Comparison of ENCODE assay signal across 11 mouse cellular contexts in genomic region chr4:103123086-103123485, GRCm38 (mm10). TPM values are rescaled to one million over a fixed set of nuclear protein-coding genes. Genes with fewer than 3 reads are reported as not detected.
DNase-seq lines count a peak whose midpoint lies in the region; ATAC-seq and TF ChIP-seq lines count a peak whose summit lies in the region.
"Had no signal": no experiment of that assay in that cellular context is flagged by ENCODE, and none has a peak within 500 bp of the region (broad histone marks: within the 10 kb centered on the region; RNA-seq: fewer than 3 reads in every experiment).

No protein-coding gene starts in this region.

- H3K36me3 ChIP-seq in kidney, embryonic 15.5 days, result no peaks in the 10 kb centered on the region
- peaks cover 58% of the 10 kb centered on the region for H3K36me3 ChIP-seq in erythroblast, embryonic 14.5 days (ENCODE audit: control insufficient read depth)
- no peaks in the 10 kb centered on the region for H3K36me3 ChIP-seq in liver, postnatal 0 days (replicated peaks; ENCODE audit: insufficient read depth, low read length)

- H3K9me3 ChIP-seq in kidney, embryonic 15.5 days (replicated peaks), result no peaks in the 10 kb centered on the region
- no peaks in the 10 kb centered on the region for H3K9me3 ChIP-seq in erythroblast, embryonic 14.5 days (ENCODE audit: control insufficient read depth, low read length)
- no peaks in the 10 kb centered on the region for H3K9me3 ChIP-seq in liver, postnatal 0 days (ENCODE audit: low read length)

- no peaks in the 10 kb centered on the region for H3K27me3 ChIP-seq in kidney, embryonic 15.5 days
- no peaks in the 10 kb centered on the region for H3K27me3 ChIP-seq in erythroblast, embryonic 14.5 days (ENCODE audit: control insufficient read depth)
- no peaks in the 10 kb centered on the region for H3K27me3 ChIP-seq in liver, postnatal 0 days (ENCODE audit: insufficient read depth, low read length)

- peaks cover 20% of the 10 kb centered on the region for H3K4me1 ChIP-seq in kidney, embryonic 15.5 days
- H3K4me1 ChIP-seq in erythroblast, embryonic 14.5 days (ENCODE audit: control insufficient read depth), result peaks cover 49% of the 10 kb centered on the region
- peaks cover 18% of the 10 kb centered on the region for H3K4me1 ChIP-seq in liver, postnatal 0 days (ENCODE audit: insufficient read depth)

- H3K9ac ChIP-seq in kidney, embryonic 15.5 days, result no peak overlapping the region
- 0 out of 2 replicates have a peak overlapping the region, but pooled peaks have one; percentile 13 for H3K9ac ChIP-seq in liver, postnatal 0 days (replicated peaks)

- no peak for TF ChIP-seq CTCF in liver, postnatal 0 days (IDR thresholded peaks at IDR 0.05; ENCODE audit: low read depth)

- no peak overlapping the region for H3K4me3 ChIP-seq in kidney, embryonic 15.5 days (replicated peaks)
- peak overlapping the region; percentile 40 for H3K4me3 ChIP-seq in erythroblast, embryonic 14.5 days (replicated peaks)
- H3K4me3 ChIP-seq in liver, postnatal 0 days (ENCODE audit: low read depth, low read length), result peak overlapping the region; percentile 17

- H3K27ac ChIP-seq in kidney, embryonic 15.5 days, result no peak overlapping the region
- peak overlapping the region; percentile 41 for H3K27ac ChIP-seq in liver, postnatal 0 days (ENCODE audit: low read depth)

- 30% methylated on average over 2 of the region's 2 CpGs for WGBS in kidney, embryonic 15.5 days
- WGBS in liver, postnatal 0 days (ENCODE audit: insufficient replicate concordance), result 36% methylated on average over 2 of the region's 2 CpGs

- TF ChIP-seq EP300 in liver, postnatal 0 days (IDR thresholded peaks at IDR 0.05; ENCODE audit: low read depth), result no peak

- DNase-seq in kidney, postnatal 14 days, result no peak
- DNase-seq in liver, postnatal 0 days, result no peak
- DNase-seq in left cerebral cortex, adult 18-20 months (ENCODE audit: low spot score in 2 of 2), result no peak
- no peak for DNase-seq in frontal cortex, postnatal 36 days (ENCODE audit: low spot score in 2 of 2)
- DNase-seq in urinary bladder, postnatal 10 days (ENCODE audit: low spot score), result no peak
- DNase-seq: adrenal gland, postnatal 10 days; cerebellum, adult 9-10 months; right cerebral cortex, postnatal 4 days had no signal

- H3K4me2 ChIP-seq in kidney, embryonic 15.5 days, result peak overlapping the region; percentile 7; the same call in 1 of the 2 replicates
- H3K4me2 ChIP-seq in liver, postnatal 0 days (ENCODE audit: low read depth, low read length), result peak overlapping the region; percentile 66

- ATAC-seq in kidney, embryonic 15.5 days (replicated peaks; ENCODE audit: low FRiP score), result no peak
- peak; percentile 35 for ATAC-seq in CD4-positive, CD25-positive, alpha-beta regulatory T cell, adult 4 months
- no peak for ATAC-seq in liver, postnatal 0 days

RNA-seq across cellular contexts. Expression of gene Wdr78, which starts 8.7 kb away (rescaled TPM):
- polyA plus RNA-seq in kidney, embryonic 15.5 days (2015; fragmentation: Nextera tagmentation; extraction: Ambion mirVana), result 3.5 and 4.0 TPM in 2 replicates
- 1 to 10 TPM; 3.2 to 3.4 TPM for polyA plus RNA-seq in CD4-positive, CD25-positive, alpha-beta regulatory T cell, adult 4 months (2017; shearing (Covaris generic))
- 0.08 and 0.09 TPM in 2 replicates for polyA plus RNA-seq in erythroblast, embryonic 14.5 days (2012)
- 0.06 and 0.12 TPM in 2 replicates for polyA plus RNA-seq in liver, postnatal 0 days (2015; fragmentation: Nextera tagmentation; extraction: Ambion mirVana)
- 10 to 100 TPM; 14.3 to 14.5 TPM for total RNA-seq in left cerebral cortex, adult 18-20 months (2021)

RNA-seq across cellular contexts. Expression of gene Mier1, which starts 8.9 kb away (rescaled TPM):
- 45.1 and 45.8 TPM in 2 replicates for polyA plus RNA-seq in kidney, embryonic 15.5 days (2015; fragmentation: Nextera tagmentation; extraction: Ambion mirVana)
- polyA plus RNA-seq in CD4-positive, CD25-positive, alpha-beta regulatory T cell, adult 4 months (2017; shearing (Covaris generic)), result 10 to 100 TPM; 77.0 to 89.9 TPM
- polyA plus RNA-seq in erythroblast, embryonic 14.5 days (2012), result 0.49 and 0.55 TPM in 2 replicates
- 22.6 and 25.4 TPM in 2 replicates for polyA plus RNA-seq in liver, postnatal 0 days (2015; fragmentation: Nextera tagmentation; extraction: Ambion mirVana)
- 10 to 100 TPM; 42.5 to 44.6 TPM for total RNA-seq in left cerebral cortex, adult 18-20 months (2021)

Comparison
In these comparisons a context has a peak if more than half of its experiments do, and no peak if none do; other contexts are left out.
1. RNA of gene Mier1, which starts 8.9 kb away (polyA plus RNA-seq): 77.0 to 89.9 TPM in CD4-positive, CD25-positive, alpha-beta regulatory T cell, adult 4 months, 45.1 to 45.8 TPM in kidney, embryonic 15.5 days and 22.6 to 25.4 TPM in liver, postnatal 0 days; 0.49 to 0.55 TPM in erythroblast, embryonic 14.5 days; every median in the first group is over 10 times any median in the second.